Mouse (Mus musculus) C2C12 (cell line): Measurements from ENCODE around the gene Prkar1a.

Experiments used
- CEBPB ChIP-seq: IDR thresholded peaks from one replicate; pipeline ENCODE4 v1.6.1; 2011; ENCODE audit warnings: low read depth, mild to moderate bottlenecking, control low read depth, moderate library complexity
- CTCF ChIP-seq: IDR thresholded peaks from one replicate; pipeline ENCODE4 v1.5.1; 2011; ENCODE audit not compliant: control insufficient read depth, insufficient read depth, insufficient read length
- MYOD1 ChIP-seq: IDR thresholded peaks from one replicate; pipeline ENCODE4 v1.6.1; 2011; ENCODE audit warnings: low read depth; ENCODE audit not compliant: control insufficient read depth, insufficient read length

DNA sequence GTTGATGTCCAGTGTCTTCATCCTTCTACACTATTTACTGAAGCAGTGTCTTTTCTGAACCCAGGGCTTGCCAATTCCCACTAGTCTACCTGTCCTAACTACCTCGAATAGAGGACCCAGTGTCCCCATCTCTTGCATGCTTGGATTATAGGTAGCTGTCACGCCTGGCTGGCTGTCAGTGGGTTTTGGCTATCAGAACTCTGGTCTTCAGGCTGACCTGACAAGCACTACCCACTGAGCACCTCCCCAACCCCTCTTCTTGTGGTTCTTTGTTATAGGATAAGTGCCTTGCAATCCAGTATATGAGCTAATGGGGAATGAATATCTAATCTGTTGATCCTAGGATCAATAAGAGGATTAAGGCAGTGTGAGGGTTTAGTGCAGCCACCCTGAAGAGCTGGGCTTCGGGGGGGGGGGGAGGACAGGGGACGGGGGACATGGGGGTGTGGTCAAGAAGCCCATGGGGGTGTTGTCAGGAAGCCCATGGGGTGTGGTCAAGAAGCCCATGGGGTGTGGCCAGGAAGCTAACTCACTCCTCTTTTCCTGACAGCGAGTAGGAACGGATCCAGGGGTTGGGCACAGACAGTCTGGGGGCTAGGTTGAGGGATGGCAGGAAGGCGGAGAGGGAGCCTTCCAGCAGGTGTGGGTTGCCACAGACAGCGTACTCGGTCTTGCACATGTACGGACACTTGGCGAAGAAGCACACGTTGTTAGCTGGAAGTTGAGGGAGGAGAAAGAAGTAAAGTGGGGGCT, 27.6 kb downstream of the Prkar1a start:
- no peak for TF ChIP-seq CTCF
- no peak for TF ChIP-seq MYOD1
- TF ChIP-seq CEBPB = no peak
